Mouse (Mus musculus): ENCODE results near the gene Bicra. TPM values are rescaled to one million over a fixed set of nuclear protein-coding genes. Genes with fewer than 3 reads are reported as not detected.

Bicra gene
- polyA plus RNA-seq, 1 experiment: 5.9 TPM

DNA sequence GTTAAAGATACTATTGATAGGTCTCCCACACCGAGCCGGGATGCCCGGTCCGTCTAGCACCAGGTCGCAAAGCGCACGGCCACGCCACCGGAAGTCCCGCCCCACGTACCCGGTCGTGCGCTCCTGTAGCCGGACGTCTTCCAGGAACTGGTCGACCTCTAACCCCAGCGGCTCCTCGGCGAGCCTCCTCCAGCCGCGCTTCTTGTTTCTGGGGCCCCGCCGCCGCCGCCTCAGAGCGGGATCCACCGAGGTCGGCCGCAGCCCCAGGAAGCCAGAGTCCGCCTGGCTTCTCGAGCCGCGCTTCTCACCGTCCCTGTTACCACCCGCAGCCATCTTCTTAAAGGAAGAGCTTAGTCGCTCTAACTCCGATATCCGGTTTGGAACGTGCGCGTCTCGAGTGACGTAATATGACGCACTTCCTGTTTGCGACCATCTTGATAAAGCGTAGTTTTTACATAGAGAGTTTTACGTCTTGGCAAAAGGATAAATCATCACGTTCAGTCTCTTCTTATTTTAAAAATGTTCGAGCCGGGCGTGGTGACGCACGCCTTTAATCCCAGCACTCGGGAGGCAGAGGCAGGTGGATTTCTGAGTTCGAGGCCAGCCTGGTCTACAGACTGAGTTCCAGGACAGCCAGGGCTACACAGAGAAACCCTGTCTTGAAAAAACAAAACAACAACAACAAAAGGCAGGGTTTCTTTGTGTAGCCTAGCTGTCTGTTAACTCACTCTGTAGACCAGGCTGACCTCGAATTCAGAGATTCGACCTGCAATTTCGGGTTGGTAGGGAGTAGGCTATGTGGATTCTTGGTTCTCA lies 101.8 kb downstream of the Bicra start, which contains the start of gene Nop53:
Nop53 (minus strand) TSS at position 354 of the 816 bp plus-strand sequence.
- TF ChIP-seq CTCF (IDR thresholded peaks at IDR 0.05; ENCODE audit: control insufficient read depth, insufficient read depth, insufficient replicate concordance, low read depth, low read length) (no peak), POLR2A (IDR thresholded peaks at IDR 0.05; ENCODE audit: control insufficient read depth, low read depth, low read length) (peak; percentile 81)
- Histone ChIP-seq H3K27me3 (ENCODE audit: control insufficient read depth, insufficient read depth, low read length) (no peaks in the 10 kb centered on the region), H3K4me1 (ENCODE audit: control insufficient read depth, insufficient read depth, low read length) (peaks cover 10% of the 10 kb centered on the region), H3K27ac (ENCODE audit: control insufficient read depth, insufficient read depth, low read depth, low read length) (peak within 1 kb of the TSS; percentile 90), H3K4me3 (ENCODE audit: control insufficient read depth, low read depth, low read length) (peak within 1 kb of the TSS; percentile 98), H3K36me3 (ENCODE audit: control insufficient read depth, insufficient read depth, low read length) (no peaks in the 10 kb centered on the region; the same call in 1 of the 2 replicates)

DNA sequence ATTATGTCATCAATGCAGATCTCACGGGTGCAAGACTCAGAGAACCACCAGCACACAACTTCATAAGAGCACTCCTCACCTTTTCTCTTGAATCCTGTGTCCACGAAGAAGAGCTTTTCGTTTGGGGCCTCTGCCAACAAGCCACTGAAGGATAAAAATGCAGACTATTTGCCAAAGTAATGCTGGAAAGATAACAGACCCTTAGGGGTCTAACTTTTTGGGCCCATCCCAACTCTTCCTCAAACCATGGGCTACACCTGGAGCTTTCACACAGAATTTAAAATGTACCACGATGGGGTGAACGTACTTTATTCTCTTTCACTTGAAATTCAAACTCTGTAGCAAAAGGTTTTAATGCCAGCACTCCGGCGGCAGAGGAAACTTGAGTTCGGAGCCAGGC lies 102.5 kb downstream of the Bicra start:
- H3K27ac ChIP-seq (ENCODE audit: control insufficient read depth, insufficient read depth, low read depth, low read length): no peak overlapping the region
- TF ChIP-seq POLR2A (IDR thresholded peaks at IDR 0.05; ENCODE audit: control insufficient read depth, low read depth, low read length): no peak
- no peak for TF ChIP-seq CTCF (IDR thresholded peaks at IDR 0.05; ENCODE audit: control insufficient read depth, insufficient read depth, insufficient replicate concordance, low read depth, low read length)
- H3K4me3 ChIP-seq (ENCODE audit: control insufficient read depth, low read depth, low read length): peak overlapping the region; percentile 98
- no peaks in the 10 kb centered on the region for H3K27me3 ChIP-seq (ENCODE audit: control insufficient read depth, insufficient read depth, low read length)
- H3K36me3 ChIP-seq (ENCODE audit: control insufficient read depth, insufficient read depth, low read length): peaks cover under 1% of the 10 kb centered on the region; the same call in 1 of the 2 replicates
- H3K4me1 ChIP-seq (ENCODE audit: control insufficient read depth, insufficient read depth, low read length): peaks cover 10% of the 10 kb centered on the region

DNA sequence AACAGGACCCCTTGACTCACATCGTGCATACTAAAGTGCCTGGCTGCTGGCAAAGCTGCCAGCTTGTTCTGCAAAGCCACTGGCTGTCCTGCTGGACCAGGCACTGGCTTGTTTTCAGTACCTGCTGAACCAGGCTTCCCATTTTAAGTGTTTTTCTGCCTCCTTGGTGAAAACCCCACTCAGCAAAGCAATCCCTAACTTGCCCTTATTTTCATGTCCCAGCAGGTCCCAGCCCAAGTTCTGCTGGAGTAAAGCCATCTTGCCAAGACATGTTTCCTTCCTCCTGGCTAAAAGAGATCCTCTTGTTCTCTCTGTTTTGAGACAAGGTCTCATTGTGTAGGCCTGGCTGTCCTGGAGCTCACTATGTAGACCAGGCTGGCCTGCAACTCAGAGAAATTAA lies 103.4 kb downstream of the Bicra start:
- H3K36me3 ChIP-seq (ENCODE audit: control insufficient read depth, insufficient read depth, low read length): peaks cover 2% of the 10 kb centered on the region; the same call in 1 of the 2 replicates

DNA sequence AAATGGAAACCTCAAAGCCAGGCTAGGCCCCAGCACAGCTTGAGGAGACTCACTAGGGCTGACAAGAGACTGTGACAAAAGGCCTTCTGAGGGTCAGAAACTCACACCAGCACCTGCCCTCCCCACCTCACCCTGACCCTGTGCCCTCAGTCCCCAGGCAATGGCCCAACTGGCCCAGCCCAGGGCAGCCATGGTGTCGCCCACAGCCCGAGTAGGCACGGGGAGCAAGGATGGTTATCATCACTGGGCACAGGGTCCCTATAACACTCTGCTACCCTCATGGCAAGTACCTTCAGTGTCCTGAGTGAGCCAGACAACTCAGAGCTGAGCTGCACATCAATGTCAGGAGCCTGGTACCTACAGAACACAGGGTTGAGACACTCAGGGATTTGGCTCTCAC lies 109.1 kb downstream of the Bicra start:
- H3K27ac ChIP-seq (ENCODE audit: control insufficient read depth, insufficient read depth, low read depth, low read length): no peak overlapping the region
- 0 out of 2 replicates have a peak, but pooled peaks cover 1% of the 10 kb centered on the region for H3K4me1 ChIP-seq (ENCODE audit: control insufficient read depth, insufficient read depth, low read length)
- H3K27me3 ChIP-seq (ENCODE audit: control insufficient read depth, insufficient read depth, low read length): no peaks in the 10 kb centered on the region
- H3K36me3 ChIP-seq (ENCODE audit: control insufficient read depth, insufficient read depth, low read length): peaks cover 7% of the 10 kb centered on the region
- H3K4me3 ChIP-seq (ENCODE audit: control insufficient read depth, low read depth, low read length): no peak overlapping the region
- TF ChIP-seq POLR2A (IDR thresholded peaks at IDR 0.05; ENCODE audit: control insufficient read depth, low read depth, low read length) (no peak), CTCF (IDR thresholded peaks at IDR 0.05; ENCODE audit: control insufficient read depth, insufficient read depth, insufficient replicate concordance, low read depth, low read length) (no peak)

More for the DNA sequence above, 103.4 kb downstream of the Bicra start:
- no peaks in the 10 kb centered on the region for H3K27me3 ChIP-seq (ENCODE audit: control insufficient read depth, insufficient read depth, low read length)
- no peak for TF ChIP-seq CTCF (IDR thresholded peaks at IDR 0.05; ENCODE audit: control insufficient read depth, insufficient read depth, insufficient replicate concordance, low read depth, low read length)
- TF ChIP-seq POLR2A (IDR thresholded peaks at IDR 0.05; ENCODE audit: control insufficient read depth, low read depth, low read length): no peak
- peaks cover 10% of the 10 kb centered on the region for H3K4me1 ChIP-seq (ENCODE audit: control insufficient read depth, insufficient read depth, low read length)
- no peak overlapping the region for H3K27ac ChIP-seq (ENCODE audit: control insufficient read depth, insufficient read depth, low read depth, low read length)
- no peak overlapping the region for H3K4me3 ChIP-seq (ENCODE audit: control insufficient read depth, low read depth, low read length)

DNA sequence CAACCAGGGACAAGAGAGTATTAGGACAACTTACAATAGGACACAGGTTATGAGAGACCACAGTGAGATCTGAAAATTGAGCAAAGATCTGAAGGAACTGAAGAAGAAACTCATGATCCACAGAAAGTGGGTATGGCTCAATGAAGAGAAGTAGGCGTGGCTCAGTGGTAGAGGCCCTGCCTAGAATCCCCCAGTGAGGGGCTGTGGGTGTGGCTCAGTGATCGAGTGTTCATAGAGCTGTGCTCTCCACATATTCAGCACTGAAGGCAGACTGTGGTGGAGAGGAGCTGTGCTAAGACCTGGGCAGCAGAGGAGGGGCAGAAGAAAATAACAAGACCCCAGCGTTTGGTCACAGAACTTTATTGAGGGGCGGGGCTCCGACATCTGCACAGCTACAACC lies 110.2 kb downstream of the Bicra start:
- Histone ChIP-seq H3K4me1 (ENCODE audit: control insufficient read depth, insufficient read depth, low read length) (peaks cover 4% of the 10 kb centered on the region; the same call in 1 of the 2 replicates), H3K36me3 (ENCODE audit: control insufficient read depth, insufficient read depth, low read length) (peaks cover 7% of the 10 kb centered on the region), H3K27me3 (ENCODE audit: control insufficient read depth, insufficient read depth, low read length) (no peaks in the 10 kb centered on the region), H3K4me3 (ENCODE audit: control insufficient read depth, low read depth, low read length) (no peak overlapping the region), H3K27ac (ENCODE audit: control insufficient read depth, insufficient read depth, low read depth, low read length) (no peak overlapping the region)
- no peak for TF ChIP-seq POLR2A (IDR thresholded peaks at IDR 0.05; ENCODE audit: control insufficient read depth, low read depth, low read length)

DNA sequence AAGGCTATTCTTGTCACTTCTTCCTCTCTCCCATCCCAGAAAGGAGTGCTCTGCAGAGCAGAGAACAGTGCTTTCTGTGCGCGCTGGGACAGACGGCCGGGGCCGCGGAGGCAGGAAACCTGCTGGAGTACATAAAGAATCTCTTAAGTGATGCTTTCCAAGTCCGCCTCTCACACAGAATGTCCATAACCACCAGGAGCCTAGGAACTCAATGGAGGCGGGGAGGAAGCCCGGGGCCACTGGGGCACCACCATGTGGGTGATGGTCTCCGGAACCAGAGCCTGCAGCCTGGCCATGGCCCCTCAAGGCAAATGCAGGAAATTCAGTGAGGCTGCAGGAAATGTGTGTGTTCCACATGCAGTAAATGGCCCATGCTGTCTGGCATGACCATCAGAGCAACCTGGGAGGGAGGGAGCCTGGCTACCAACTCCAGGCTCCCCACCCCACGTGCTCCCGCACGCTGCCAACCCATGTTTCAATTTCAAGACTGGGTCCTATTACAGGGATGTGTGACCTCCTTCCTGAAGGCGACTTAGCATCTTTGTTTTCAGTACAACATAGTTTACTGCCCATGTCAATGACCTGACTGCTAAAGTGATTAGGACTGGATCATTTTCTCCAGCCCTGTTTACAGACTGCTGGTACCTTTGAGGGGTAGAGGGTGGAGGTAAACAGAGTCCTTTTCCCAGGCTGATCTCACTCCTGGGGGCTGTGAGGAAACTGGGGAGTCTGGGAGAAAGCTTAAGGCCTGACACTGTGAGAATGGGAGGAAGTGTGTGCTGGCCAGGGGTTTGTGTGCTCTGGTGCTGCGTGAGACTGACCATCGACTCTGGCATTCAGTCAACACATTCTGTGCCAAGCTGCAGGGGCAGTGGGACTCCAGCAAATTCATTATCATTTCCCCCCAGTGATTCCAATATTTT lies 114.0 kb downstream of the Bicra start:
- Histone ChIP-seq H3K27me3 (ENCODE audit: control insufficient read depth, insufficient read depth, low read length) (no peaks in the 10 kb centered on the region), H3K36me3 (ENCODE audit: control insufficient read depth, insufficient read depth, low read length) (peaks cover 5% of the 10 kb centered on the region), H3K27ac (ENCODE audit: control insufficient read depth, insufficient read depth, low read depth, low read length) (no peak overlapping the region), H3K4me3 (ENCODE audit: control insufficient read depth, low read depth, low read length) (no peak overlapping the region), H3K4me1 (ENCODE audit: control insufficient read depth, insufficient read depth, low read length) (peaks cover 4% of the 10 kb centered on the region; the same call in 1 of the 2 replicates)
- TF ChIP-seq POLR2A (IDR thresholded peaks at IDR 0.05; ENCODE audit: control insufficient read depth, low read depth, low read length) (no peak), CTCF (IDR thresholded peaks at IDR 0.05; ENCODE audit: control insufficient read depth, insufficient read depth, insufficient replicate concordance, low read depth, low read length) (no peak)

DNA sequence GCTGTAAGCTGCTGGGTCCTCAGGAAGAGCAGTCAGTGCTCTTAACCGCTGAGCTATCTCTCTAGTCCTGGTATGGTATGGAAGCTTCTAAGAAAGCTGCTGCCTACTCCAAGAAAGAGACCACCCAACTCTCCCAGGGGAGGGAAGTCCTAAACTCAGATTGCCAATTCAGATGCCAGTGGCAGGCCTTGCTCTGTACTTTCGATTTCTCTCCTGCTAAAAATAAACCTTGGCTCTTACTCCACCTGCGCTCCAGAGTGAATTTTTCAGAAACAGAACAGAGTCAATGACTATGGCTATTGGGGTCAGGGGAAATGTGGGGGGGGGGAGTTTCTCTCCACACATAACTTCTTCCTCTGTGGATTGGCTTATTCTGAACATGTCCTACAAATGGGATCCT lies 116.1 kb downstream of the Bicra start:
- no peaks in the 10 kb centered on the region for H3K36me3 ChIP-seq (ENCODE audit: control insufficient read depth, insufficient read depth, low read length)
- TF ChIP-seq CTCF (IDR thresholded peaks at IDR 0.05; ENCODE audit: control insufficient read depth, insufficient read depth, insufficient replicate concordance, low read depth, low read length) (no peak), POLR2A (IDR thresholded peaks at IDR 0.05; ENCODE audit: control insufficient read depth, low read depth, low read length) (no peak)
- H3K27ac ChIP-seq (ENCODE audit: control insufficient read depth, insufficient read depth, low read depth, low read length): no peak overlapping the region
- no peaks in the 10 kb centered on the region for H3K27me3 ChIP-seq (ENCODE audit: control insufficient read depth, insufficient read depth, low read length)
- H3K4me3 ChIP-seq (ENCODE audit: control insufficient read depth, low read depth, low read length): no peak overlapping the region
- H3K4me1 ChIP-seq (ENCODE audit: control insufficient read depth, insufficient read depth, low read length): peaks cover 4% of the 10 kb centered on the region; the same call in 1 of the 2 replicates
